Mouse (Mus musculus): ENCODE results near the gene Fam171a2. TPM values are rescaled to one million over a fixed set of nuclear protein-coding genes. Genes with fewer than 3 reads are reported as not detected.

Gene Fam171a2
- total RNA-seq (2021): 100 to 1,000 TPM; 108 to 120 TPM

DNA sequence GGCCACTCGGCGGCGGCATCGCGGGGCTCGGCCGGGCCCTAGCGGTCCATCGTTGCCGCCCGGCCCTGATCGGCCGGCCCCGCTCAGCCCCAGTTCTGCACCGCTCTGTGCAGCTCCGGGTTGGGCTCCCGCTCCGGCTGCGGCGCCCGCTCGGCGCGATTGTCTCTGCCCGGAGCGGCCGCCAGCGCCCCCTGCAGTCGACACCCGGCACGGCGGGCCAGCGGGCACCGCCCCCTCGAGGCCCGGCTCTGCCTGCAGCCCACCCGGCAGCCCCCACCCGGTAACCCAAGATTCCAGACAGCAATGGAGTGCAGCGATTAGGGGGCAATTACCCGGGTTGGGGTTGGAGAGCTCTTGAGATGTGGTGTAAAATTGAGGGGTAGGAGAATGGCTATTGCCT, at the start of gene Fam171a2:
Fam171a2 (minus strand) TSS at position 186 of the 400 bp plus-strand sequence.
- peak; percentile 66 to 84 for DNase-seq (ENCODE audit: low spot score in 2 of 2)

DNA sequence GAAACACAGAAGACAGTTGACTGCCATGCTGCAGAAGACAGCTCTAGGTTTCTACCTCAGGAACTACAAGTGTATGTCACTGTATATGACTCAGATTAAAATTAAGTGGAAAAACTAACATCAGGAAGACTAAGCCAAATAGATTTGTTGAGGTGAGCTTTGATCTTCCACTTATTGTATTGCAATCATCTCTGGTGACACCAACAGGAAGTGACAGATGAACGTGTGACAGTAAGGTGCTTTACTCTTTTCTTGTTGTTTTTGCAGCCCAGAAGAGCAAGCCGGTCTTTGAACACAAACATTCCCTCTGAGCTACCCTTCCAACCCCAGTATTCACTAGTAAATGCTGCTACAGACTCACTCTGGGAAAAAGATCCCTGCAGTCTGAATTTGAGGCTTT, 49.2 kb upstream of the Fam171a2 start:
- no peak for DNase-seq (ENCODE audit: low spot score in 2 of 2)
- intact Hi-C loops (cut with DNase I): no loop called here

More for the DNA sequence above, at the start of gene Fam171a2:
- intact Hi-C loops (cut with DNase I): no loop called here

DNA sequence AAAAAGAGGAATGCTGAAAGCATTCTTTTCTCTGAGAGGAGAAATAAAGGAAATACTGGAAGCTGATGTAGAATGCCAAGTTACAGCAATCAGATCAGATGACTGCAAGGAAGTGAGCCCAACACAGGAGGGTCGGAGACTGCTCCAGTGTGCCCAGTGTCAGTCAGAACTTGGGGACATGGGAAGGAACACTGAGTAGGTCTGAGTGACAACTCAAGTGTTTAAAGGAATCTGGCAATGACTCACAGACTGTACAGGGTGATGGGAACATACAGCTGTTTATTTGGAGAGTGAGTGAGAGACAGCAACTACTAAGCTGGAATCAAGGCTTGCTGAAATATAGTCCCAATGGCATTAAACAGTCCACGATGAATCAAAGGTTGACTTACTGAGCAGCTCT, 48.7 kb upstream of the Fam171a2 start:
- intact Hi-C loops (cut with DNase I): no loop called here
- no peak for DNase-seq (ENCODE audit: low spot score in 2 of 2)

DNA sequence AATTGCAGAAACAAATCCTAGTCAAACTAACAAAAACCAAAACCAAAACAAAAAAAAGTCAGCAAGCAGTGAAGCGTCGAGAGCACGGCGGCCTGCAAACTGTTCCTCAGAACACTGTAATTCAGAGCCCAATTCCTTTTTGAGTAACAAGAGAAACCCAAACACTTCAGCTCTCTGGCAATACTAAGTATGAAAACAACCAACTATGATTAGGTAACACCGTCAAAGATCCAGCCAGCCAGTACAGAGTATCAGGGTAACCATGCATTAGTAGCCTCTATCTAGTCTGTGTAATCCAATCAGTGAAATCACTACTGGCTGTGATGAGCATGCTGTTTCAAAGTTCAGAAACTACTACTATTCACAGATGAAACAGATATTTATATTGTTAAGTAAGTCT, 48.3 kb upstream of the Fam171a2 start:
- intact Hi-C loops (cut with DNase I): no loop called here
- no peak for DNase-seq (ENCODE audit: low spot score in 2 of 2)

DNA sequence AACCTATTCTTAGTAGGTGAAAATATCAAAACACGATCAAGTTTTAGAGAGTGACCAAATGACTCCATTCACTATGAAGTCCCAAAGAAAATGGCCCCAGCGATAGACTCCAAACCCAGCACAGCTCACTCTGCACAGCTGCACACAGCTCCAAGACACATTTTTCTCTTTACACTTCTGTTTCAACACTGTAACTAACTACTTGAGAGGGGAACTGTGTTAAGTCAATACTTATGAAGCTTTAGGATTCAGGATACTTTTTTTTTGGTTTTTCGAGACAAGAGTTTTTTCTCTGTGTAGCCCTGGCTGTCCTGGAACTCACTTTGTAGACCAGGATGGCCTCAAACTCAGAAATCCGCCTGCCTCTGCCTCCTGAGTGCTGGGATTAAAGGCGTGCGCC, 47.6 kb upstream of the Fam171a2 start:
- intact Hi-C loops (cut with DNase I): no loop called here
- DNase-seq (ENCODE audit: low spot score in 2 of 2): no peak

DNA sequence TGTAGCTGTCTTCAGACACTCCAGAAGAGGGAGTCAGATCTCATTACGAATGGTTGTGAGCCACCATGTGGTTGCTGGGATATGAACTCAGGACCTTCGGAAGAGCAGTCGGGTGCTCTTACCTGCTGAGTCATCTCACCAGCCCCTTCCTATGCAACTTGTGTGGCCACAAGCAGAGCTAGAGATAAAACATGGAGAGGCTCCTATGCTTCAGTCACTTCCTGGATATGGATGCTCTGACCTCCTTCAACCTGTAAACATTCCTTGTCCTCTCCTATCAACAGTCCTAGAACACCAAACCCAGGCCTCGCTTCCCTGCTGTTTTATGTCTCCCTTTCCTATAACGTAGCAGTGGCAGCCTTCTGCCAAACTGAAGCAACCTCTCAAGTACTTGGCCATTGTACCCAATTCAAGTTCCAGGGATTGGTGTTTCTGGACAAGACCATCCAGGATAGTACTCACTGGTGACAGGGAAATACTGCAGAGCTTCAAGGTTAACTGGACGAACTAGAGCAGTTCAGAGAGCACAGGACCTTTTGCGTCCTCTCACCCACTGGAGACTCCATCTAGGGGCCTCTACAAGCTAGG, 46.7 kb upstream of the Fam171a2 start:
- intact Hi-C loops (cut with DNase I): no loop called here
- no peak for DNase-seq (ENCODE audit: low spot score in 2 of 2)

DNA sequence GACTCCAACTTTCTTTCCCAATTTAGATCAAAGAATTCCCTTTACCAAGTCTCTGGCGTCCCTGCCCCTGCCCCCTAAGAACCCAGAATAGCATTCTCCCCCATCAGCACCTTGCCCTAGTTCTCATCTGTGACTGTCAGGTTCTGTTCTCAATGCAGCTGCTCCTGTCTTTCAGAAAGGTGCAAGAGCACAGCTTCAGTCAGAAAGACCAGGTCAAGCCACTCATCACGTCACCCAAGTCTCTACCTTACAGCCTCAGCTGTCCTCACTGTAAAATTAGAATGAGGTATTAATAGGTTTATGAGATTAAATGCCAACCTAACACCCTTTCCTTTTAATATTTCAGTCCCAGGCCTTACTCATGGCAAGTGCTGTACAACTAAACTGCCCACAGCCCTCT, 45.8 kb upstream of the Fam171a2 start:
- intact Hi-C loops (cut with DNase I): no loop called here
- no peak for DNase-seq (ENCODE audit: low spot score in 2 of 2)

DNA sequence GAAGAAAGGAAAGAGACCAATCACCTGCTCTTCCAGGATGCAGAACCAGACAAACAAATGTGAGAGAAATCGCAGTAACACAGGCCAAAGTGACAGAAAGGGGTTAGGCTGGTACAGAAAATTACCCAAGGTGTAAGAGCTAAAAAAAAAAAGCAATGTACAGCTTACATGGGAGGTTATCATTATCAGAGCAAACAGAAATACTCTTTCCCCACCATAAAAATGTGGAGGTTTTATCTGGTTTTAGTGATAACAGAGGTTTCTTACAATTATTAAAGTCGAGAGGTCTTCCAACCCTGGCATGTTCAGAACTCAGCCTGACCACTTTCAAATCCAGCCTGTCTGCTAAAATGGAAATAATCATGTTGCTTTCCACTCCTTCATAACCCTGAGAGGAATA, 40.4 kb upstream of the Fam171a2 start:
- intact Hi-C loops (cut with DNase I): loop anchor here (5.0 kb wide), 1 partner anchor 69 kb away; the partner anchor contains the start of gene Gpatch8
- no peak for DNase-seq (ENCODE audit: low spot score in 2 of 2)

DNA sequence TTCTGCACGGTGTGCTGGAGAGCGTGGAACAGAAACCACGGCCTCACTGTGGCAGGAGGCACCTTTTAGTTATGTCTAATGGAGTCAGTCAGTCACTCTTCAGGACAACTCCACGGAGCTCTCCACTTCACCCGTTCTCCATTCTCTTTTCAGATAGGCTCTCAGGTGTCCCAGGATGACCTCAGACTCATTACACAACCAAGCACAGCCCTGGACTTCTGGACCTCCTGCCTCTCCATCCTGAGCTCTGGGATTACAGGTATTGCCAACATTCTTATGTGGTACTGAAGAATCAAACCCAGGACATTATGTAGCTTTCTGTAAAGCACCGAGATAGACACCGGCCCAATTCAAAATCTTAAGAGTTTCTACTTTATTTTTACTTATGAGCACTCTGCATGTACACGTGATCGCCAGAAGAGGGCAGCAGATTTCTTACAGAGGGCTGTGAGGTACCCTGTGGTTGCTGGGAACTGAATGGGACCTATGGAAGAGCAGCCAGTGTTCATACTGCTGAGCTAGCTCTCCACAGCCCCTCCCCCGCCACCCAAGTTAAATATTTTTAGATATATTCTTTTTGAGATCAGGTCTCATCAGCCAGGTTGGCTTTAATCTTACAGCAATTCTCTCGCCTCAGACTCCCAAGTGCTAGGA, 39.4 kb upstream of the Fam171a2 start:
- DNase-seq (ENCODE audit: low spot score in 2 of 2): peak; percentile 56 to 77

DNA sequence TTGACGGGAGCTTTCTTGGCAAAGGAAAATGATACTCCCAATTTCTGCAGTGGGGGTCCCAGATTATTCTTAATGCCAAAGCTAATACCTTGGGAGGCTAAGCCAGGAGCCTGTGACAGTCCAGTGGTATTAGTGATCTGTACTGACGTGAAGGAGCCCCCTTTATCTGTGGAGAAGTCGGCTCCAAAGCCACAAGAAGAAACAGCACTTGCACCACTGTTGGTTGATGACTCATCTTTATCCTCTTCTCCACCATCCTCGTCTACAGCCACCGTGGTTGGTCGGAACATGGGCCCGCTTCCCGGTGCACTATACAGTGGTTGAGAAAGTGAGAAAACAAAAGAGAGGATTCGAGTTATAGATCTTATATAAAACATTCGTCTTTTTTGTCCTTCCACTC, 34.3 kb upstream of the Fam171a2 start:
- intact Hi-C loops (cut with DNase I): loop anchor here (2.0 kb wide), 1 partner anchor 167 kb away; no protein-coding TSS in a partner anchor
- DNase-seq (ENCODE audit: low spot score in 2 of 2): peak in 1 of 2 experiments; percentile 50

More for the DNA sequence above, 39.4 kb upstream of the Fam171a2 start:
- intact Hi-C loops (cut with DNase I): loop anchor here (5.0 kb wide), 1 partner anchor 70 kb away; the partner anchor contains the start of gene Gpatch8

DNA sequence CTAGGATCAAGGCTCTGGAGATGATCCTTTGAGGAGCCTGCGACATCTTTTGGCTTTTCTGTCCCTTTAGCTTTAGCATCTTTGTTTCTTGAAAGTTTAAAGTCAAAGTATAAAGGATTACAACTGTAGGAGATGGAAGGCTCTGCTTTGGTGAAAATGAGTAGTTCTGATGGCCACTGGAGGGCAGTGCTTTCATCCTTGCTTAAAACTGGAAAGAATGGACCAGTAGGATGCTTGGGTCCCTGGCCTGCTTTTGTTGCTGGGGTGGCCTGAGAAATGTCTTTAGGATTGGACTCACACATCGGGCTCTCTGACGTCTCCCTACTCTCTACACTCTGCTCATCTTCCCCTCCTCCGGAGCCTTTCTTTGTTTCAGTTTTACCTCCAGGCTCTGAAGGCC, 33.4 kb upstream of the Fam171a2 start:
- no peak for DNase-seq (ENCODE audit: low spot score in 2 of 2)
- intact Hi-C loops (cut with DNase I): no loop called here

DNA sequence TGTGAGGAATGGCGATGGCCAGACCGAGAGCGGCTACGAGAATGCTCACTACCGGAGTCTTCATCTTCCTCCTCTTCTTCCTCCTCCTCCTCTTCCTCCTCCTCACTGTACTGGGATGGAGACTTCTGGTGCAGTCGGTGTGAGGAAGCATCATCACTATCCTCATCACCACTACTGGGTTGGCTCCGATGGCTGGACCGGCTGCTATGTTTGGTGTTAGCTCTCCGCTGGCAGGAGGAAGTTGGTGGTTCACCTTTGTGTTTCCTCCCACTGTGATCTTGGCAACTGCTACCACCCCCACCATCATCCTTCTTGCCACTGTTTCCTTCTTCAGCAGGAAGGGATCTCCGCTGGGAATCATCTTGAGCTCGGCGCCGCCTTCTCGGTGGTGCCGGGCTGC, 32.6 kb upstream of the Fam171a2 start:
- no peak for DNase-seq (ENCODE audit: low spot score in 2 of 2)
- intact Hi-C loops (cut with DNase I): no loop called here

DNA sequence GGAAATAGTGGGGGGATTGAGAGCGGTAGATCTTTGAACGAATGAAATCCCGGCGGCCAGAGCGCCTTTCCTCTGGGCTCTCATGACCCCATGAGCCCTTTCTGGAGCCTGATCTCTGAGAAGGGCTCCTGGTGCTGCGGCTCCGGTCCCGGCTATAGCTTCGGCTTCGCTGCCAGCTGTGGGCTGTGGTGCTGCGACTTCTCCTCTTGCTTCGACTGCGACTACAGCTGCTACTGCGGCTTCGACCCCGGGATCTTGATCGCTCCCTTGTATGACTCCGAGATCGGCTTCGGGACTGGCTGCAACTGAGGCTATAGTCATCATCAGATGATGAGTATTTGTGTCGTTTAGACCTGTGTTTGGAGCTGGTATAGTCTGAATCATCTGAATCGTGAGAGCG, 32.1 kb upstream of the Fam171a2 start:
- DNase-seq (ENCODE audit: low spot score in 2 of 2): no peak
- intact Hi-C loops (cut with DNase I): no loop called here

DNA sequence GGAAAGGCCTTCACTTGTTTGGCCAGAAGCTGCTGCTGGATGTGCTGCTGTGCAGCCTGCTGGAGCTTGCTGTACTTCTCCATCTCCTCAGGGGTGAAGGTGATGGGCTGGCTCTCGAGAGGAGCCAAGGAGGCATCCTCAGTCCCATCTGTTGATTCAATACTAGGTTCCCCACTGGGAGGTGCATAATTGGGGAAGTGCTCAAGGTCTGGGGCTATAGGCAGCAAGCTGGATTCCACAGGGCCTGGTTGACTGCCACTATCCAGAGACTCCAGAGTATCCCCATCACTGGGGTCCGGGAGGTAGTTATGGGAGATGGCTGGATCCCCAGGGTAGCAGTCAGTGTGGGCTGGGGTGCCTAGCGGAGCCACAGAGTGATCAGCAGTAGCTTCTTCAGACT, 31.2 kb upstream of the Fam171a2 start:
- DNase-seq (ENCODE audit: low spot score in 2 of 2): no peak
- intact Hi-C loops (cut with DNase I): no loop called here

DNA sequence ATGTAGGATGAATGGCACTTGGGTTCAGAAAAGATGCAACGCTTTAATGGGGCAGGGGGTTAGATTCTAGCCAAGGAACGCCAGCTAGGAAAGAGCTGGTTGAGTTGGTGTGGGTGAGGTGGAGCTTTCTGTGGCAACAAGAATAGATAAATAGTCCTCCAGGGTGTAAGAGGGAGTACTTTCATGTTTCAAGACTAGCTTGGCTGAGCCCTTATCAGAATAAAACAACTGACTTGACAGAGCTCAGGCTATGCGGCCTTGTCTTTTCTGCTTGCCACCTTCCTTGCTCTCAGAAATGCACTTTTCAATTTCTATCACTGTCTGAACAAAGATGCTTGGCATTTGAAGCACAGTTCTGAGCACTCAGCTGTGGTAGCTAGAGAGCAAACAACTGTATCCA, 27.5 kb upstream of the Fam171a2 start:
- intact Hi-C loops (cut with DNase I): no loop called here
- no peak for DNase-seq (ENCODE audit: low spot score in 2 of 2)

DNA sequence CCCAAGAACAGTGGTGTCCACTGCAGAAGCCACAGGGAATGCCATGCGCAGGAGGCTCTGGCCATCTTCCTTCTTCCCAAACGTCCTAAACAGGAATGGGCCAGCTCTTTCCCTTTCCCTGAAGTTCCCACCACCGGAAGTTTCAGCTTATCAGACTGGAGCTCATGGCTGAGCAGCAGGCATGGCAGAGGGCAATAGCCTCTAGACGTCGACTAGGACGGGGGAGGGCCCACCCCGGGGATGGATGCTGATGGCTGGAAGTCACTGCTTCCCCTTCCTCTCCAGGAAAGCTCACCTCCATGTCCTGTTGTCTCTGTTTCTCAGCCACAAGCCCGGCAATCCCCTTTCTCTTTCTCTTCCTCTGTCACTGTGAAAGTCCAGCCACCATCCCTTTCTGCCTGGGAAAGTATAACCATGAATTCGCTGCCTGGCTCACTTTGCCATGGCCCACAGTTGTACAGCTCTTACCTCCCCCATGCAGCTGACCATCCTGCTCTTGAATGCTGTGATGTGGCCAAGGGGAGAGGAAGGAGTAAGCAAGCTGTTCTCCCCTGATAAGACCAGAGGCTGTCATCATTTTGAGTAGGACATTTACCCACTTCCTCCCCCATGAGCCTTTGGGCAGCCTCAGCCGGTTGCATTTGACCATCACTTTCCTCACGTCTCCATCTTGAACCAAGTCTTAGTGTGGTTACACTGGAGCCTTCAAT, 22.3 kb upstream of the Fam171a2 start, which contains the start of gene Itga2b:
Itga2b (minus strand) TSS at position 475 of the 710 bp plus-strand sequence.
- intact Hi-C loops (cut with DNase I): no loop called here

DNA sequence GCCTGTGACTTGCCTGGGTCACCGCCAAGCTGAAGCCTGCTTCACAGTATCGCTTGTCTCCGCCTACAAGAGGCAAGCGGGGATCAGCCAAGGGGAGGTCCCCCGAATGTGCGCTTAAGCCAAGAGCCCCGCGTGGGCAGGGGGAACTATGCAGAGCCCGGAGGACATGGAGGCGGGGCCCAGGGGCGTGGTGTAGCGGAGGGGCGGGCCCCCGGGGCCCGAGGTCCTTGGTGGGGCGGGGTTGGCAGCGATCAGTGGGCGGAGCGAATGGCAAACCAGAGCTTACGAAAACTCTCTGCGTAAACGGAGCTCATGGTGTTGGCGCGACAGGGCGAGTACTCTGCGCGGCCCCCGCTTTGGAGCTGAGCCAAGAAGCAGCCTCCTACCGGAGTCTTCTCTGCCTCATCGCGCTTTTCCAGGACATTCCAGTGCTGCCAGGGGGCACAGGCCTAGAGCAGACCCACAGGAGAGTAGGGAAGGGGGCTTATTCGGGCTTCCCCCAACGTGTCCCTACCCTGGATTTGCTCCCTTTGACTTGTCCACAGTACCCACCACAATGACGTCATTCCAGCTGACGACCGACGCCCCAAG, 19.7 kb upstream of the Fam171a2 start:
- intact Hi-C loops (cut with DNase I): no loop called here

More for the DNA sequence above, 22.3 kb upstream of the Fam171a2 start, which contains the start of gene Itga2b:
- DNase-seq (ENCODE audit: low spot score in 2 of 2): no peak

DNA sequence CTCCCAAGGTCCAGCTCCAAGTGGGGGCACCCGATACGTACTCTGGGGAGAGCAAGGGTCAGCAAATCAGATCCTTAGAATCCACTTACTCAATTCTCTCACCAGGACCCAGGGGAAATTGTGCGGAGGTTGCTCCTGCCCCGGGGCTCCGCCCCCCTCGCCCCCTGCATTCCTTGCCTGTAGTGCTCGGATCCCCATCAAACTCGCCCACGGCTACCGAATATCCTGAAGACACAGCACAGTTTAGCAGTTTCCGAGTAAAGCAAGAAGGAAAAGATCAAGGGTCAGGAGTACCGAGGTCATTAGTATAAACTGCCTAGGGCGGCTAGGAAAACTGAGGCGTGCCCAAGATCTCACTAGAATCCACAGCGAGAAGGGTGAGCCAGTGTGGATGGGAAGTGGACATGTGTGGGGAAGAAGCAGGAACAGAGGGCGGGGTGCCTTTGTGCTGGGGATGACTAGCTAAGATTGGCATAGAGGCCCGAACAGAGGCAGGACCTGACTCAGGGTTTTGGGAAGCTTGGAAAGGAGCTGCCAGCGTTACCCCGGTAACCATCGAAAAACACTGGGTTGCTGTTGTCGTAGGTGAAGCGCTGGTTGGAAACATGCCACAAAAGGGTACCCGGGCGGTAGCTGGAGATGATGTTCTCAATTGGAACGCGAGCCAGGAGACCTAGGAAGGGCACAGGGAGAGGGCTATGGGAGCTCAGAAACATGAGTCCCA, 18.4 kb upstream of the Fam171a2 start:
- intact Hi-C loops (cut with DNase I): no loop called here
- peak; percentile 69 to 84 for DNase-seq (ENCODE audit: low spot score in 2 of 2)

More for the DNA sequence above, 19.7 kb upstream of the Fam171a2 start:
- peak; percentile 90 to 95 for DNase-seq (ENCODE audit: low spot score in 2 of 2)

DNA sequence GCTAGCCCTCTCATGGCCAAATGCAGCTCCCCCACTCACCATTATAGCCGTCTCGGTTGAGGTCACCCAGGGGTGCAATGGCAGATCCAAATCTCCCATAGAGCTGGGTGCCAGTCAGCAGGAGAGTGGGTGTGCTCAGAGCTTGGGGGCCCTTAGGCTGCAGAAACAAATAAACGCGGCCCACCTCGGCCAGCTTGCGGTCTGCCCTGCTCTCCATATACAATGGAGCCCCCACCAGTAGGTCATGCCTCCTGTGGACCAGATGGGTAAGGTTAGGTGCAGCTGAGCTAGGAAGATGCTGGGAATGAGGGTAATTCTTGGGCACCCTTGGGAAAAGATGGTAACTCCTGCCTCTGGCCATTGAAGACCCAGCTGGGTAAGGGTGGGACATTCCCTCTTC, 17.4 kb upstream of the Fam171a2 start:
- intact Hi-C loops (cut with DNase I): no loop called here
- DNase-seq (ENCODE audit: low spot score in 2 of 2): no peak

DNA sequence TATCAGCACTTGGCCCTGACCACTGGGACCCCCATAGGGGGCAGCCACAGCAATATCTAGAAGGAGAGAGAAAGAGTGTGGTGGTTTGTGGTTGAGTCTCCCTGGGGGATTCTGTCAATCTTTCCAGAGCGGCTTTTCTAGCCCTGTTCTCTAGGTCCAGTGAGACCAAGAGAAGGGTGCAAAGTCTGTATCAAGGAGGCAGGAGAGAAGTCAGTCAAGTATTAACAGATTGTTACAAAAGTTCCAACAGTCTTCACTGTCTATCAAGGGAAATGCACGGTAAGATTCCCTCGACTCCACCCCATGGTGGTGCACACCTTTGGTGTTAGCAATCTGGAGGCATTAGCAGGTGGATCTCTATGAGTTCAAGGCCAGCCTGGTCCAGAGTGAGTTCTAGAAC, 14.3 kb upstream of the Fam171a2 start:
- no peak for DNase-seq (ENCODE audit: low spot score in 2 of 2)
- intact Hi-C loops (cut with DNase I): no loop called here
